Mouse (Mus musculus): ENCODE measurements around the gene Dnpep. TPM values are rescaled to one million over a fixed set of nuclear protein-coding genes. Genes with fewer than 3 reads are reported as not detected.
A peak's percentile ranks its signal among the peaks of the same experiment; 100 is the strongest.

The Dnpep gene
- polyA plus RNA-seq, 1 experiment from 2014 or later, result 146 TPM

GRCm38 (mm10) chr1:75315456-75316365 is 2.1 kb downstream of the Dnpep start:
- no peak for ATAC-seq
- Histone ChIP-seq H3K4me2 (ENCODE audit: low read length) (peak overlapping the region; percentile 53), H3K36me3 (ENCODE audit: control insufficient read depth, insufficient read depth) (peaks cover 24% of the 10 kb centered on the region), H3K27me3 (replicated peaks; ENCODE audit: control insufficient read depth, insufficient read depth, low read length) (no peaks in the 10 kb centered on the region), H3K27ac (ENCODE audit: low read length) (no peak overlapping the region), H3K4me1 (replicated peaks; ENCODE audit: control insufficient read depth, insufficient read depth, low read length) (peaks cover 13% of the 10 kb centered on the region), H3K9ac (replicated peaks; ENCODE audit: low read depth, low read length) (no peak overlapping the region), H3K4me3 (replicated peaks; ENCODE audit: low read length) (peak overlapping the region; percentile 55), H3K9me3 (ENCODE audit: control insufficient read depth, low read length) (no peaks in the 10 kb centered on the region)
- WGBS, result 87% methylated on average over 29 of the region's 29 CpGs

GRCm38 (mm10) chr1:75315011-75315410 is 2.8 kb downstream of the Dnpep start:
- H3K9ac ChIP-seq (replicated peaks; ENCODE audit: low read depth, low read length), result no peak overlapping the region
- H3K36me3 ChIP-seq (ENCODE audit: control insufficient read depth, insufficient read depth), result peaks cover 24% of the 10 kb centered on the region
- no peaks in the 10 kb centered on the region for H3K9me3 ChIP-seq (ENCODE audit: control insufficient read depth, low read length)
- no peak overlapping the region for H3K4me2 ChIP-seq (ENCODE audit: low read length)
- H3K4me1 ChIP-seq (replicated peaks; ENCODE audit: control insufficient read depth, insufficient read depth, low read length), result peaks cover 13% of the 10 kb centered on the region
- WGBS, result 97% methylated on average over 6 of the region's 6 CpGs
- no peak overlapping the region for H3K27ac ChIP-seq (ENCODE audit: low read length)
- no peak for ATAC-seq
- no peak overlapping the region for H3K4me3 ChIP-seq (replicated peaks; ENCODE audit: low read length)
- H3K27me3 ChIP-seq (replicated peaks; ENCODE audit: control insufficient read depth, insufficient read depth, low read length), result no peaks in the 10 kb centered on the region

DNA sequence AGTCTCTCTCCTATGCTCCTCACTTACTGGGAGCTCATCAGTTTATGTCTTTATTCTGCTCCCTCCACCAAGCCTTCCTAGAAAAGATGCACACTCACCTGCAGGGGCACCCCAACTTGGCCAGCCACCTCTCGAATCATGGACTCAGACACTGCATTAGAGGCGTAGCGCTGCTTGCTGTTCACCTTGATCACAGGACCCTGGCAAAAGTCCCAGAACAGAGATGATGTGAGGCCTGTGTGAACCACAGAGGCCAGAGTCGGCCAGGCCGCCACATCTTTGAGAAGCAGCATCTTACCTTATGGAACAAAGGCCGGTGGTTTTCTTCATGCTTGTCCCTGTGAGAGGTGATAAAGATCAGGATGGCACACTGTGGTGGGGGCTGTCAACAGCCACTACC is 6.1 kb downstream of the Dnpep start:
- Histone ChIP-seq H3K9ac (replicated peaks; ENCODE audit: low read depth, low read length) (no peak overlapping the region), H3K27ac (ENCODE audit: low read length) (no peak overlapping the region), H3K4me2 (ENCODE audit: low read length) (no peak overlapping the region), H3K36me3 (ENCODE audit: control insufficient read depth, insufficient read depth) (peaks cover 34% of the 10 kb centered on the region), H3K9me3 (ENCODE audit: control insufficient read depth, low read length) (no peaks in the 10 kb centered on the region), H3K4me1 (replicated peaks; ENCODE audit: control insufficient read depth, insufficient read depth, low read length) (peaks cover 10% of the 10 kb centered on the region), H3K4me3 (replicated peaks; ENCODE audit: low read length) (no peak overlapping the region), H3K27me3 (replicated peaks; ENCODE audit: control insufficient read depth, insufficient read depth, low read length) (no peaks in the 10 kb centered on the region)
- ATAC-seq, result no peak
- WGBS, result 96% methylated on average over 6 of the region's 6 CpGs

DNA sequence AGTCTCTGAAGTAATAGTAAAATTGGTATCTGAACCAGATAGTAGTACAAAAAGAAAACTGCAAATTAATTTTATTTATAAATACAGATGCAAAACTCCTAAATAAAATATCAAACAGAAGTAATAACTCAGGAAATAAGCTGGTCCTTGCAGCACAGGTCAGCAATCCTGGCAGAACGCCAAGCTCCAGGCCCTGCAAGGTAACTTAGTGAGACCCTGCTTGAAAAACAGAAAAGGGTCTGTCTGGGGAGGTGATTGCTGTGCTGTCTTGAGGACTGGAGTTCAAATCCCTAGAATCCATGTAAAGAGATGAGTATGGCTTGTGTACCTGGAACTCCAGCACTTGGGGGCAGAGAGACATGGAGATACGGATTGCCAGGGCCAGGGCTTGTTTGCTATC is 13.1 kb downstream of the Dnpep start:
- Histone ChIP-seq H3K4me3 (replicated peaks; ENCODE audit: low read length) (no peak overlapping the region), H3K4me2 (ENCODE audit: low read length) (no peak overlapping the region), H3K9me3 (ENCODE audit: control insufficient read depth, low read length) (no peaks in the 10 kb centered on the region), H3K27me3 (replicated peaks; ENCODE audit: control insufficient read depth, insufficient read depth, low read length) (no peaks in the 10 kb centered on the region), H3K4me1 (replicated peaks; ENCODE audit: control insufficient read depth, insufficient read depth, low read length) (no peaks in the 10 kb centered on the region), H3K9ac (replicated peaks; ENCODE audit: low read depth, low read length) (no peak overlapping the region), H3K36me3 (ENCODE audit: control insufficient read depth, insufficient read depth) (peaks cover 10% of the 10 kb centered on the region), H3K27ac (ENCODE audit: low read length) (no peak overlapping the region)
- WGBS, result 71% methylated on average over 2 of the region's 2 CpGs
- ATAC-seq, result no peak

DNA sequence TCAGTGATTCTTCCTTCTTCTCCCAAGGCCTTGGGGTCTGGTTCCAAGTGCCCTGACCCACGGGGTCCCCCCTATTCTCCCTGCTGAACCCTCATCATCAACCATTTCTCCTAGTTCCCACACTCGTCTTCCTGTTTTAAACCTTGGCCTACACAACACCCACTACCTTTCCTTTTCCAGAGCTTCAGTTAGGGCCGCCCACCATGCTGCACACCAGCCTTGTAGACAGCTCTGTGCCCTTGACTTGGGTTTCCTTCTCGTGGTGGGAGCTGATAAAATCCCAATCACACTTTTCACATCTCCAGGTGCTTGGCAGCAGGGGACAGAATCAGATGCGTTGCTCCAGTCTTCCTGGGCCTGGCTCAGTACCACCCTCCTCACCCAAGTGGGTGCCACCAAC is 23.5 kb downstream of the Dnpep start:
- no peak overlapping the region for H3K9ac ChIP-seq (replicated peaks; ENCODE audit: low read depth, low read length)
- H3K4me1 ChIP-seq (replicated peaks; ENCODE audit: control insufficient read depth, insufficient read depth, low read length), result peaks cover 9% of the 10 kb centered on the region
- H3K4me3 ChIP-seq (replicated peaks; ENCODE audit: low read length), result no peak overlapping the region
- no peak overlapping the region for H3K27ac ChIP-seq (ENCODE audit: low read length)
- H3K9me3 ChIP-seq (ENCODE audit: control insufficient read depth, low read length), result no peaks in the 10 kb centered on the region
- no peak overlapping the region for H3K4me2 ChIP-seq (ENCODE audit: low read length)
- H3K27me3 ChIP-seq (replicated peaks; ENCODE audit: control insufficient read depth, insufficient read depth, low read length), result 0 out of 2 replicates have a peak, but pooled peaks cover 2% of the 10 kb centered on the region
- 81% methylated on average over 5 of the region's 5 CpGs for WGBS
- ATAC-seq, result no peak
- H3K36me3 ChIP-seq (ENCODE audit: control insufficient read depth, insufficient read depth), result no peaks in the 10 kb centered on the region

DNA sequence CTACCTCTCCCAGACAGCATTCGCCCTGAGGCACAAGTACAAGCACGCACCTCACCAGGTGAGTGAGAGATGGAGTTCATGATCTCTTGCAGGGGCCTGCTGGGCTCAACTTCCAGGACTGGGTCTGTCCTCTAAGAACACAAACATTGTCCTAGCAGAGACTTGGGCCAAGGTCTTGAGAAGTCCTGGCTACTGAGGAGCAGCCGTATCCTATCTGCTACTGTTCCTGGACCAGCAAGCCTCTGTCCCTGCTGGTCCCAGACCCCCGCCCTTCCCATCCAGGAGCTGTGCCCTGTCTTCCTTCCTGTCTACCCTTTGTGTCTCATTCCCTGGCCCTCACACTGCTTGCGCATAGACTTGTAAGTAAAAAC is 24.5 kb downstream of the Dnpep start:
- Histone ChIP-seq H3K9ac (replicated peaks; ENCODE audit: low read depth, low read length) (no peak overlapping the region), H3K27ac (ENCODE audit: low read length) (no peak overlapping the region)
- WGBS, result 93% methylated on average over 5 of the region's 5 CpGs

GRCm38 (mm10) chr1:75292476-75293330 is 25.1 kb downstream of the Dnpep start:
- Histone ChIP-seq H3K27ac (ENCODE audit: low read length) (no peak overlapping the region), H3K9me3 (ENCODE audit: control insufficient read depth, low read length) (no peaks in the 10 kb centered on the region), H3K4me3 (replicated peaks; ENCODE audit: low read length) (no peak overlapping the region), H3K4me2 (ENCODE audit: low read length) (no peak overlapping the region), H3K27me3 (replicated peaks; ENCODE audit: control insufficient read depth, insufficient read depth, low read length) (no peaks in the 10 kb centered on the region), H3K9ac (replicated peaks; ENCODE audit: low read depth, low read length) (no peak overlapping the region), H3K36me3 (ENCODE audit: control insufficient read depth, insufficient read depth) (no peaks in the 10 kb centered on the region), H3K4me1 (replicated peaks; ENCODE audit: control insufficient read depth, insufficient read depth, low read length) (peaks cover 17% of the 10 kb centered on the region)
- ATAC-seq, result no peak
- WGBS, result 52% methylated on average over 12 of the region's 12 CpGs

More for the DNA sequence above, 24.5 kb downstream of the Dnpep start:
- H3K4me3 ChIP-seq (replicated peaks; ENCODE audit: low read length), result no peak overlapping the region
- no peak for ATAC-seq
- peaks cover 15% of the 10 kb centered on the region for H3K4me1 ChIP-seq (replicated peaks; ENCODE audit: control insufficient read depth, insufficient read depth, low read length)
- H3K27me3 ChIP-seq (replicated peaks; ENCODE audit: control insufficient read depth, insufficient read depth, low read length), result no peaks in the 10 kb centered on the region
- H3K4me2 ChIP-seq (ENCODE audit: low read length), result no peak overlapping the region
- H3K9me3 ChIP-seq (ENCODE audit: control insufficient read depth, low read length), result no peaks in the 10 kb centered on the region
- no peaks in the 10 kb centered on the region for H3K36me3 ChIP-seq (ENCODE audit: control insufficient read depth, insufficient read depth)

DNA sequence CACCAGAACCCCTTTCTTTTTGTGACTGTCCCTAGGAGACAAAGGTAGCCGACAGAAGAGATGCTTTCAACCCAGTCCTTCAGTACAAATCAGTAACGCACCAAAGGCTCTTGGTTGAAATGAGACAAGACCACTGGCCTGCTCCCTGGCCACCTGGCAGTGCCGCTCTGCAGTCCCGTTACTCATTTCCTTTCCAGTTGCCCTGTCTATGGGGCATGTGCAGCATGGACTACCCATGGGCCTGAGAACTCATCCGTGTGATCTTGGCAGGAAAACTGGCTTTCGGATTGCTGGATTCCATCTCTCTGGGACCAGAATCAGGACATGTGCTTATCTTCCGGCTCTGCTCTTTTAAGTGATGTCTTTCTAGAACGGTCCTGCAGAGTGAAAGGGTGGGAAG is 26.5 kb downstream of the Dnpep start:
- Histone ChIP-seq H3K27ac (ENCODE audit: low read length) (no peak overlapping the region), H3K27me3 (replicated peaks; ENCODE audit: control insufficient read depth, insufficient read depth, low read length) (no peaks in the 10 kb centered on the region), H3K4me2 (ENCODE audit: low read length) (no peak overlapping the region), H3K36me3 (ENCODE audit: control insufficient read depth, insufficient read depth) (no peaks in the 10 kb centered on the region), H3K9me3 (ENCODE audit: control insufficient read depth, low read length) (no peaks in the 10 kb centered on the region), H3K9ac (replicated peaks; ENCODE audit: low read depth, low read length) (no peak overlapping the region), H3K4me3 (replicated peaks; ENCODE audit: low read length) (no peak overlapping the region), H3K4me1 (replicated peaks; ENCODE audit: control insufficient read depth, insufficient read depth, low read length) (peaks cover 17% of the 10 kb centered on the region)
- ATAC-seq, result no peak
- WGBS, result 83% methylated on average over 8 of the region's 8 CpGs

- no peak overlapping the region for H3K4me3 ChIP-seq (replicated peaks; ENCODE audit: low read length)
- peak; percentile 39; the same call in 1 of the 2 replicates for ATAC-seq
These were observed 27.2 kb downstream of the Dnpep start for GRCm38 (mm10) chr1:75290582-75290981.

More at GRCm38 (mm10) chr1:75290582-75290981, 27.2 kb downstream of the Dnpep start:
- Histone ChIP-seq H3K9me3 (ENCODE audit: control insufficient read depth, low read length) (no peaks in the 10 kb centered on the region), H3K9ac (replicated peaks; ENCODE audit: low read depth, low read length) (no peak overlapping the region), H3K4me2 (ENCODE audit: low read length) (no peak overlapping the region), H3K27me3 (replicated peaks; ENCODE audit: control insufficient read depth, insufficient read depth, low read length) (no peaks in the 10 kb centered on the region), H3K4me1 (replicated peaks; ENCODE audit: control insufficient read depth, insufficient read depth, low read length) (peaks cover 17% of the 10 kb centered on the region), H3K36me3 (ENCODE audit: control insufficient read depth, insufficient read depth) (no peaks in the 10 kb centered on the region), H3K27ac (ENCODE audit: low read length) (no peak overlapping the region)
